7 mouse cellular contexts compared by ENCODE assay signal in genomic region chr11:86757480-86758371, GRCm38 (mm10). TPM values are rescaled to one million over a fixed set of nuclear protein-coding genes. Genes with fewer than 3 reads are reported as not detected.
DNase-seq lines count a peak whose midpoint lies in the region; ATAC-seq lines count a peak whose summit lies in the region.

Gene Cltc, minus strand, starts transcription at chr11:86757565.

- H3K4me1 ChIP-seq in embryonic facial prominence, embryonic 12.5 days, result peaks cover 21% of the 10 kb centered on the region
- H3K4me1 ChIP-seq in limb, embryonic 11.5 days (ENCODE audit: control insufficient read depth, insufficient read depth, low read length), result peaks cover 9% of the 10 kb centered on the region
- H3K4me1 ChIP-seq in midbrain, embryonic 14.5 days (ENCODE audit: control insufficient read depth, insufficient read depth, low read length), result peaks cover 28% of the 10 kb centered on the region

- H3K4me2 ChIP-seq in embryonic facial prominence, embryonic 12.5 days (replicated peaks), result peak within 1 kb of the TSS; percentile 85
- peak within 1 kb of the TSS; percentile 80 for H3K4me2 ChIP-seq in limb, embryonic 11.5 days (ENCODE audit: low read depth, severe bottlenecking)
- peak within 1 kb of the TSS; percentile 95 for H3K4me2 ChIP-seq in midbrain, embryonic 14.5 days (ENCODE audit: low read length)

- H3K4me3 ChIP-seq in embryonic facial prominence, embryonic 12.5 days, result peak within 1 kb of the TSS; percentile 98
- peak within 1 kb of the TSS; percentile 99 for H3K4me3 ChIP-seq in limb, embryonic 11.5 days (ENCODE audit: low read depth, low read length)
- peak within 1 kb of the TSS; percentile 73 for H3K4me3 ChIP-seq in midbrain, embryonic 14.5 days (replicated peaks; ENCODE audit: low read depth, low read length)

- DNase-seq in adrenal gland, postnatal 25 days, result peak; percentile 93
- peak; percentile 100 for DNase-seq in heart, adult 11 months
- DNase-seq in kidney, adult 18-20 months, result peak; percentile 97
- peak; percentile 96 for DNase-seq in limb, embryonic 11.5 days (ENCODE audit: low spot score)
- DNase-seq in midbrain, embryonic 14.5 days, result peak; percentile 98
- DNase-seq in spleen, adult 18-20 months, result peak; percentile 90 to 92

- peak within 1 kb of the TSS; percentile 96 for H3K9ac ChIP-seq in embryonic facial prominence, embryonic 12.5 days
- peak within 1 kb of the TSS; percentile 92 for H3K9ac ChIP-seq in limb, embryonic 11.5 days (ENCODE audit: low read length)
- peak within 1 kb of the TSS; percentile 89 for H3K9ac ChIP-seq in midbrain, embryonic 14.5 days (replicated peaks; ENCODE audit: low read length)

- WGBS in embryonic facial prominence, embryonic 12.5 days, result under 1% methylated on average over 73 of the region's 73 CpGs
- WGBS in limb, embryonic 11.5 days, result under 1% methylated on average over 73 of the region's 73 CpGs
- WGBS in midbrain, embryonic 14.5 days, result under 1% methylated on average over 73 of the region's 73 CpGs

- ATAC-seq in embryonic facial prominence, embryonic 12.5 days (ENCODE audit: insufficient number of reproducible peaks, insufficient read depth, low FRiP score, low TSS enrichment), result peak; percentile 94
- peak; percentile 99 for ATAC-seq in limb, embryonic 11.5 days (ENCODE audit: insufficient number of reproducible peaks, low FRiP score, low TSS enrichment, low read depth)
- ATAC-seq in midbrain, embryonic 14.5 days (ENCODE audit: low FRiP score, low TSS enrichment), result peak; percentile 97

- H3K36me3 ChIP-seq in embryonic facial prominence, embryonic 12.5 days, result no peaks in the 10 kb centered on the region
- H3K36me3 ChIP-seq in limb, embryonic 11.5 days (ENCODE audit: control insufficient read depth, insufficient read depth, low read length), result no peaks in the 10 kb centered on the region; the same call in 1 of the 2 replicates
- no peaks in the 10 kb centered on the region for H3K36me3 ChIP-seq in midbrain, embryonic 14.5 days (ENCODE audit: control insufficient read depth, insufficient read depth, low read length)

- H3K27me3 ChIP-seq in embryonic facial prominence, embryonic 12.5 days, result no peaks in the 10 kb centered on the region
- H3K27me3 ChIP-seq in limb, embryonic 11.5 days (ENCODE audit: control insufficient read depth, insufficient read depth, low read length), result no peaks in the 10 kb centered on the region
- H3K27me3 ChIP-seq in midbrain, embryonic 14.5 days (ENCODE audit: control insufficient read depth, insufficient read depth, low read length), result no peaks in the 10 kb centered on the region

- peak within 1 kb of the TSS; percentile 97 for H3K27ac ChIP-seq in embryonic facial prominence, embryonic 12.5 days
- peak within 1 kb of the TSS; percentile 87 for H3K27ac ChIP-seq in limb, embryonic 11.5 days (replicated peaks; ENCODE audit: low read depth, low read length)
- peak within 1 kb of the TSS; percentile 98 for H3K27ac ChIP-seq in midbrain, embryonic 14.5 days (replicated peaks; ENCODE audit: low read depth, low read length)

- no peaks in the 10 kb centered on the region for H3K9me3 ChIP-seq in embryonic facial prominence, embryonic 12.5 days
- no peaks in the 10 kb centered on the region for H3K9me3 ChIP-seq in limb, embryonic 11.5 days (ENCODE audit: control insufficient read depth, low read length)
- no peaks in the 10 kb centered on the region for H3K9me3 ChIP-seq in midbrain, embryonic 14.5 days (ENCODE audit: control insufficient read depth, low read length)

RNA-seq across cellular contexts. Expression of gene Cltc, which starts in this region (rescaled TPM):
- total RNA-seq in adrenal gland, postnatal 25 days (2021), result 268 and 379 TPM in 2 replicates
- polyA plus RNA-seq in embryonic facial prominence, embryonic 12.5 days (2016; fragmentation: Nextera tagmentation; extraction: Ambion mirVana), result 127 and 135 TPM in 2 replicates
- 143 and 157 TPM in 2 replicates for polyA plus RNA-seq in limb, embryonic 11.5 days (2014; fragmentation: Nextera tagmentation; extraction: Ambion mirVana)
- 155 and 220 TPM in 2 replicates for polyA plus RNA-seq in midbrain, embryonic 14.5 days (2014; fragmentation: Nextera tagmentation; extraction: Ambion mirVana)

Comparison
In these comparisons a context has a peak if more than half of its experiments do, and no peak if none do; other contexts are left out.
1. Peak in every context shown above with its lines: DNase-seq, ATAC-seq, H3K4me3 ChIP-seq and H3K27ac ChIP-seq.